Mouse (Mus musculus) embryonic facial prominence, embryonic 14.5 days (tissue): ENCODE data around the gene Nceh1. TPM values are rescaled to one million over a fixed set of nuclear protein-coding genes. Genes with fewer than 3 reads are reported as not detected.

Experiments used
- ATAC-seq: fragments of 200-750 bp; cut with Nextera tagmentation; 2 replicates; pipeline ENCODE4 v1.8.0; 2017; ENCODE audit warnings: low read depth, moderate number of reproducible peaks, moderate TSS enrichment
- DNase-seq: peaks from one replicate; pipeline ENCODE4 v3.0.0-alpha.2; 2015; ENCODE audit warnings: low spot score
- H3K27ac ChIP-seq: fragments of 300-500 bp; sonication (generic); replicated peaks from 2 replicates; pipeline ENCODE4 v1.5.1; 2014; ENCODE audit warnings: low read depth, mild to moderate bottlenecking, low read length, moderate library complexity
- H3K27me3 ChIP-seq: fragments of 300-500 bp; sonication (generic); replicated peaks from 2 replicates; pipeline ENCODE4 v1.6.1; 2014; ENCODE audit warnings: low read length; ENCODE audit not compliant: control insufficient read depth, insufficient read depth
- H3K36me3 ChIP-seq: fragments of 300-500 bp; sonication (generic); 2 replicates; pipeline ENCODE4 v1.6.1; 2014; ENCODE audit warnings: low read length, mixed read lengths; ENCODE audit not compliant: control insufficient read depth, insufficient read depth
- H3K4me1 ChIP-seq: fragments of 300-500 bp; sonication (generic); 2 replicates; pipeline ENCODE4 v1.6.1; 2014; ENCODE audit warnings: antibody characterized with exemption, low read length; ENCODE audit not compliant: control insufficient read depth, insufficient read depth
- H3K4me2 ChIP-seq: fragments of 300-500 bp; sonication (generic); 2 replicates; pipeline ENCODE4 v1.6.1; 2014; ENCODE audit warnings: low read depth, mild to moderate bottlenecking, low read length, moderate library complexity, mixed read lengths
- H3K4me3 ChIP-seq: fragments of 300-500 bp; sonication (generic); 2 replicates; pipeline ENCODE4 v1.5.1; 2014; ENCODE audit warnings: low read depth, mild to moderate bottlenecking, low read length
- H3K9ac ChIP-seq: fragments of 300-500 bp; sonication (generic); 2 replicates; pipeline ENCODE4 v1.6.1; 2014; ENCODE audit warnings: low read depth, mild to moderate bottlenecking, low read length, moderate library complexity, mixed read lengths
- H3K9me3 ChIP-seq: fragments of 300-500 bp; sonication (generic); 2 replicates; pipeline ENCODE4 v1.6.1; 2016; ENCODE audit warnings: low read length; ENCODE audit not compliant: control insufficient read depth
- WGBS: fragments of 180-500 bp; shearing (Covaris S2); extraction: QIAGEN DNeasy Blood & Tissue Kit; methylation state at CpG from one replicate; pipeline ENCODE4 v1.1.7; 2014; 5-methylcytosine and 5-hydroxymethylcytosine counted together
- polyA plus RNA-seq: library from polyadenylated mRNA; unstranded; fragments of >200 nt; fragmentation: Nextera tagmentation; extraction: Ambion mirVana; gene quantifications from 2 replicates; pipeline ENCODE4 v1.2.1, GENCODE M21; 2014

Nceh1 gene
- polyA plus RNA-seq, 1 experiment from 2014 or later: 6.8 TPM

GRCm38 (mm10) chr3:27209707-27210106 is 26.9 kb downstream of the Nceh1 start:
- Histone ChIP-seq H3K4me2 (no peak overlapping the region), H3K36me3 (no peaks in the 10 kb centered on the region), H3K9me3 (no peaks in the 10 kb centered on the region), H3K9ac (no peak overlapping the region), H3K4me3 (no peak overlapping the region), H3K4me1 (peaks cover 9% of the 10 kb centered on the region; the same call in 1 of the 2 replicates), H3K27ac (no peak overlapping the region), H3K27me3 (no peaks in the 10 kb centered on the region)
- ATAC-seq: no peak
- DNase-seq: no peak
- 81% methylated on average over 9 of the region's 9 CpGs for WGBS

- no peak overlapping the region for H3K4me3 ChIP-seq
- ATAC-seq: no peak
Measured at GRCm38 (mm10) chr3:27210271-27210670, 27.5 kb downstream of the Nceh1 start.

DNA sequence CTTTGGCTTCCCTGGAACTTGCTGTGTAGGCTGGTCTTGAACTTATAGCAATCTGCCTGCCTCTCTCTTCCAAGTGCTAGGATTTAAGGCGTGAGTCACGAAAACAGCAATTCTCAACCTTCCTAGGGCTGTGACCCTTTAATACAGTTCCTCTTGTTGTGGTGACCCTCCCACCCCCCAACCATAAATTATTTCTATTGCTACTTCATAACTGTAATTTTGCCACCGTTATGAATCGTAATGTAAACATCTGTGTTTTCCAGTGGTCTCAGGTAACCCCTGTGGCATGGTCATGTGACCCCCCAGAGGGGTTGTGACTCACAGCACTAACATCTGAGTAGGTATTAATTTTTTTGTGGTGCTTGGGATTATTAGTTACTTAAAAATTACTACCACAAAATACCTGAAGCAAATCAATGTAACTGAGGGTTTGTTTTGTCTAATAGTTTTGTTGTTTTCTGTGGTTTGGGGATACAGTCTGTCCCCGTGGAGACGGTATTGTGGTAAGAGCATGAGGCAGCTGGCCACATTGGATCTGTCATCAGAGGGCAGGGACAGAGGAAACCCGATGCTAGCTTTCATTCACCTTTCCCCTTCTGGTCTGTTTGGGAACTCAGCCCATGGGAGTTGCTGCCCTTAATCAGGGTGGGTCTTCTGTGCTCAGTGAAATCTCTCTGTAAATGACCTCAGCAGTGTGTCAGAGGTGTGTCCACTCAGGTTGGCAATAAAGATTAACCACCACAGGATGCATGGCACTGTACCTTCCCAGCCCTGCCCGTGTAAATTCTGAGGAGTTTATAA is 31.5 kb downstream of the Nceh1 start:
- no peak overlapping the region for H3K9ac ChIP-seq
- H3K27ac ChIP-seq: no peak overlapping the region
- ATAC-seq (no peak), DNase-seq (no peak)
- 80% methylated on average over 8 of the region's 8 CpGs for WGBS
- no peak overlapping the region for H3K4me2 ChIP-seq
- no peaks in the 10 kb centered on the region for H3K4me1 ChIP-seq
- no peaks in the 10 kb centered on the region for H3K27me3 ChIP-seq
- no peaks in the 10 kb centered on the region for H3K9me3 ChIP-seq
- H3K36me3 ChIP-seq: no peaks in the 10 kb centered on the region
- no peak overlapping the region for H3K4me3 ChIP-seq

More at GRCm38 (mm10) chr3:27210271-27210670, 27.5 kb downstream of the Nceh1 start:
- Histone ChIP-seq H3K4me2 (no peak overlapping the region), H3K27ac (no peak overlapping the region), H3K36me3 (no peaks in the 10 kb centered on the region), H3K9ac (no peak overlapping the region), H3K27me3 (no peaks in the 10 kb centered on the region), H3K9me3 (no peaks in the 10 kb centered on the region), H3K4me1 (peaks cover 7% of the 10 kb centered on the region; the same call in 1 of the 2 replicates)
- 42% methylated on average over 7 of the region's 7 CpGs for WGBS
- DNase-seq: peak; percentile 43

DNA sequence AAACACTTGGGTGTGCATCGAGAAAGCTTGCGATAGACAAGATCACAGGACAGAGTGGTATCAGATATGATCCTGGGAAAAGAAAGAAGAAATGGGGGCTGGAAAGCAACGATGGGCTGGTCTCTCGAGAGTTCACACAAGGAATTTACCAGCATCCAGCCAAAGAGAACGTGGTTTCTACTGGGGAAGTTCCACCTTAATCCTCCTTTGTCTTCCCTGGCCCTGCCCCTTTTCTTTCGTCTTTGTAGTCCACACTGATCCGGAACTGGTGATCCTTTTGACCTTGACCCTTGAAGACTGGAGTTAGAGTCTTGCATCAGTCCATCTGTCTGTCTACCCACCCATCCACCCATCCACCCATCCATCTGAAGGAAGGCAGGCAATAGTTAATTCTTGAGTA is 34.6 kb downstream of the Nceh1 start:
- Histone ChIP-seq H3K36me3 (no peaks in the 10 kb centered on the region), H3K4me1 (no peaks in the 10 kb centered on the region), H3K9ac (no peak overlapping the region), H3K4me3 (no peak overlapping the region), H3K27me3 (no peaks in the 10 kb centered on the region), H3K9me3 (no peaks in the 10 kb centered on the region), H3K27ac (no peak overlapping the region), H3K4me2 (no peak overlapping the region)
- DNase-seq: no peak
- WGBS: 77% methylated on average over 7 of the region's 7 CpGs
- no peak for ATAC-seq

DNA sequence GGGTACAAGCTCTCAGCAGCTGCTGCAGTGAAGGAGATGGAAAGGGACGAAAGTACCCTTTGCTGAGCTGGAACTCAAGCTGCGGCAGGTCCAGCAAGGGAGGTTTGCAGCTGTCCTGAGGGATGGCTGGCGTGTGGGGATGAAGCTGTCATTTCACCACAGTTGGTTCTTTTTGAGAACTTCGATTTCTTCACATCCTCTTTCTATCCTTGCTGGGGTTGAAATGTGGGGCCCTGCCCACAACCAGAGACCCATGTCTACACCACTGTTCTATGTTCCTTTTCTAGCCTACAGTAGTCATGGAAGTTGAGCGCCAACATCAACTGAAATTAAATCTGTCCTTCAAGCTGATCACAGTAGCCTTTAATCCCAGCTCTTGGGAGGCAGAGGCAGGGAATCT is 35.8 kb downstream of the Nceh1 start:
- ATAC-seq (no peak), DNase-seq (no peak)
- Histone ChIP-seq H3K9me3 (no peaks in the 10 kb centered on the region), H3K27ac (no peak overlapping the region), H3K9ac (no peak overlapping the region), H3K4me3 (no peak overlapping the region), H3K4me2 (no peak overlapping the region), H3K4me1 (no peaks in the 10 kb centered on the region), H3K36me3 (no peaks in the 10 kb centered on the region), H3K27me3 (no peaks in the 10 kb centered on the region)
- 80% methylated on average over 5 of the region's 5 CpGs for WGBS

- Histone ChIP-seq H3K9ac (no peak overlapping the region), H3K4me2 (no peak overlapping the region), H3K9me3 (no peaks in the 10 kb centered on the region), H3K4me3 (no peak overlapping the region), H3K27me3 (no peaks in the 10 kb centered on the region), H3K27ac (no peak overlapping the region), H3K36me3 (no peaks in the 10 kb centered on the region), H3K4me1 (no peaks in the 10 kb centered on the region)
- ATAC-seq: no peak
- no peak for DNase-seq
- 65% methylated on average over 2 of the region's 2 CpGs for WGBS
Measured at GRCm38 (mm10) chr3:27222052-27222451, 39.3 kb downstream of the Nceh1 start.

DNA sequence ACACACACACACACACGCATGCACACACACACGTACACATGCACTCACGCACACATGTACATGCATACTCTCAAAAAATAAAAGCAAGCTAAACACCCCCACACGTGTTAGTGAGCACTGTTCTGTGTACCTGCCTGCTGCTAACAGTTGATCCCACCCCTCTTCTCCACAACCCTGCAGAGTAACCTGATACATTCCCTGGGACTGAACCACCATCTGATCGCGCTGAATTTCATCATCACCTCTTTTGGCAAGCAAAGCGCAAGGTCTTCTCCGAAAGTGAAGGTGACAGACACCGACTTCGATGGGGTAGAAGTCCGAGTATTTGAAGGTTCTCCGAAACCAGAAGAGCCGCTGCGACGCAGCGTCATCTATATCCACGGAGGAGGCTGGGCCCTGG is 39.7 kb downstream of the Nceh1 start:
- WGBS: 74% methylated on average over 17 of the region's 17 CpGs
- Histone ChIP-seq H3K9me3 (no peaks in the 10 kb centered on the region), H3K27me3 (no peaks in the 10 kb centered on the region), H3K4me2 (no peak overlapping the region), H3K27ac (no peak overlapping the region), H3K36me3 (no peaks in the 10 kb centered on the region), H3K4me1 (no peaks in the 10 kb centered on the region), H3K4me3 (no peak overlapping the region), H3K9ac (no peak overlapping the region)
- DNase-seq (no peak), ATAC-seq (peak; percentile 41; the same call in 1 of the 2 replicates)

DNA sequence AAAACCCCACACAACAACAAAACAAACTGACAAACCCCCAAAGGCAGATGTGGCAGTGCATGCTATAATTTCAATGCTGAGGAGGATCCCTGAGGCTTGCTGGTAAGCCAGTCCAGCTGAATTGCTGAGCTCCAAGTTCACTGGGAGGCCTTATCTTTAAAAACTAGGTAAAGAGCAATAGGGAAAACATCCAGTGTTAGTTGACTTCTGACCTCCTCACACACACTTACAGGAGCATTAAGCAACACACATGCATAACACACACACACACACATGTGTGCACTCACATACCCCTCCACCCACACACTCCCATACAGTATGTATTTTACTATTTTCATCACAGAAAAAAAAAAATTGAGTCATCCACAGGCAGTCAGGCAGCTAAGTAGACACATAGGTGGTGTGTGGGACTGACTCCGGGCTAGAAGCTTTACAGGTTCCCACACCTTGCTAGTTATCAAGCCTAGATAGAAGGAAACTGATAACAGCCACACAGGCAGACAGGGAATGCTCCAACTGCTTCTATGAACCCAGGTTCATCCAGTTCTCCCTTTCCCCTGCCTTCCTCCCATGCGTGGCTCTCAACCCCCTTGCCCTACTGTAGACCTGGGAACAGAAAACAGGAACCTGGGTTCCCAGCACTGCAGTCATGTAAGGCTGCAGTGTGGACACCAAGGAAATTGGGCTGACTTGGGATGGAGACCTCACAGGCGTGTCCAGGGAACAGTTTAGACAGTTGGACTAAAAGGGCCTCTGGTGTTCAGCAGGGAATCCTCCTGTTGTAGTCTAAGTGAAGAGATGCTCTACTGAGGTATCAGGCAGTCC is 45.1 kb downstream of the Nceh1 start:
- ATAC-seq: no peak

More for the DNA sequence above, 45.1 kb downstream of the Nceh1 start:
- no peak overlapping the region for H3K4me2 ChIP-seq
- H3K9me3 ChIP-seq: no peaks in the 10 kb centered on the region
- no peaks in the 10 kb centered on the region for H3K36me3 ChIP-seq
- no peaks in the 10 kb centered on the region for H3K4me1 ChIP-seq
- H3K27ac ChIP-seq: no peak overlapping the region
- no peak overlapping the region for H3K4me3 ChIP-seq
- no peaks in the 10 kb centered on the region for H3K27me3 ChIP-seq
- no peak for DNase-seq
- WGBS: 84% methylated on average over 3 of the region's 3 CpGs
- H3K9ac ChIP-seq: no peak overlapping the region
